In genomic region chr7:24423956-24424732, GRCm38 (mm10) we compare ENCODE assay signal across 9 mouse cellular contexts. TPM values are rescaled to one million over a fixed set of nuclear protein-coding genes. Genes with fewer than 3 reads are reported as not detected.
DNase-seq lines count a peak whose midpoint lies in the region; ATAC-seq and TF ChIP-seq lines count a peak whose summit lies in the region.
"Had no signal": no experiment of that assay in that cellular context is flagged by ENCODE, and none has a peak within 500 bp of the region (broad histone marks: within the 10 kb centered on the region; RNA-seq: fewer than 3 reads in every experiment).

No protein-coding gene starts in this region.

- no peaks in the 10 kb centered on the region for H3K36me3 ChIP-seq in kidney, adult 2 months (ENCODE audit: control insufficient read depth, insufficient read depth, low read length)
- peaks cover 30% of the 10 kb centered on the region for H3K36me3 ChIP-seq in kidney, embryonic 15.5 days

- CTCF ChIA-PET in Patski (lab: Charles Lee), result interaction anchor here (1.0 to 2.7 kb wide), 8 partner anchors 10 to 107 kb away, joined by 3 to 9 read pairs (median 4); no protein-coding TSS in a partner anchor

- WGBS in kidney, adult 2 months, result 60% methylated on average over 12 of the region's 12 CpGs
- 68% methylated on average over 12 of the region's 12 CpGs for WGBS in kidney, embryonic 15.5 days

- no peaks in the 10 kb centered on the region for H3K4me1 ChIP-seq in kidney, adult 2 months (ENCODE audit: control insufficient read depth, insufficient read depth, low read length)
- H3K4me1 ChIP-seq in kidney, embryonic 15.5 days, result peaks cover 9% of the 10 kb centered on the region
- H3K4me1 ChIP-seq: stomach, embryonic 15.5 days had no signal

- H3K27ac ChIP-seq in kidney, adult 2 months (ENCODE audit: insufficient read depth, low read depth, low read length), result no peak overlapping the region
- H3K27ac ChIP-seq in kidney, embryonic 15.5 days, result no peak overlapping the region; the same call in 1 of the 2 replicates
- H3K27ac ChIP-seq: stomach, embryonic 15.5 days had no signal

- in situ Hi-C loops in Patski (cut with MboI; ENCODE audit: low pct_unique_long_range_greater_than_20kb), result no loop called here

- H3K9me3 ChIP-seq in kidney, embryonic 15.5 days (replicated peaks), result no peaks in the 10 kb centered on the region
- H3K9me3 ChIP-seq: stomach, embryonic 15.5 days had no signal

- H3K4me2 ChIP-seq in kidney, embryonic 15.5 days, result no peak overlapping the region
- H3K4me2 ChIP-seq: stomach, embryonic 15.5 days had no signal

- no peak overlapping the region for H3K4me3 ChIP-seq in kidney, adult 2 months (ENCODE audit: insufficient read depth, low read depth, low read length)
- H3K4me3 ChIP-seq in kidney, embryonic 15.5 days (replicated peaks), result no peak overlapping the region
- H3K4me3 ChIP-seq: erythroblast, embryonic 14.5 days; stomach, embryonic 15.5 days had no signal

- peak; percentile 40 for DNase-seq in kidney, adult 2 months
- DNase-seq in kidney, adult 11 months, result no peak
- DNase-seq in Patski (ENCODE audit: low read depth, low spot score), result no peak
- peak; percentile 80 to 85 for DNase-seq in cerebellum, adult 18-20 months
- no peak for DNase-seq in T-cell, adult 2 months (ENCODE audit: low spot score)
- no peak for DNase-seq in spleen, postnatal 14 days (ENCODE audit: low spot score in 2 of 2)

- H3K27me3 ChIP-seq in kidney, adult 2 months (replicated peaks; ENCODE audit: control insufficient read depth, insufficient read depth, low read length), result no peaks in the 10 kb centered on the region
- H3K27me3 ChIP-seq in Patski, result no peaks in the 10 kb centered on the region
- no peaks in the 10 kb centered on the region for H3K27me3 ChIP-seq in kidney, embryonic 15.5 days
- H3K27me3 ChIP-seq: stomach, embryonic 15.5 days had no signal

- ATAC-seq in Patski, result peak; percentile 70
- ATAC-seq in kidney, embryonic 15.5 days (replicated peaks; ENCODE audit: low FRiP score), result peak; percentile 67

- TF ChIP-seq POLR2A in kidney, adult 2 months (IDR thresholded peaks at IDR 0.05; ENCODE audit: low read depth, low read length), result no peak

- TF ChIP-seq CTCF in kidney, adult 2 months (conservative IDR thresholded peaks at IDR 0.05; ENCODE audit: insufficient read depth, insufficient read length, low read depth, low read length), result no peak
- TF ChIP-seq CTCF in Patski (IDR thresholded peaks at IDR 0.05), result no peak

- no peak overlapping the region for H3K9ac ChIP-seq in kidney, embryonic 15.5 days
- H3K9ac ChIP-seq: stomach, embryonic 15.5 days had no signal

- POLR2A ChIA-PET in Patski (lab: Charles Lee), result interaction anchor here (0.7 to 1.4 kb wide), 4 partner anchors 12 to 48 kb away, joined by 3 to 8 read pairs (median 4); partner anchors contain the start of gene Smg9

RNA-seq across cellular contexts. Expression of gene Smg9, which starts 24.7 kb away (rescaled TPM):
- 34.9 and 39.8 TPM in 2 replicates for polyA plus RNA-seq in kidney, adult 2 months (2012; rRNA removed)
- 26.6 TPM for polyA plus RNA-seq in Patski (2021)
- 28.0 and 32.8 TPM in 2 replicates for polyA plus RNA-seq in kidney, embryonic 15.5 days (2015; fragmentation: Nextera tagmentation; extraction: Ambion mirVana)

RNA-seq across cellular contexts. Expression of gene Irgc1, which starts 28.0 kb away (rescaled TPM):
- polyA plus RNA-seq in kidney, adult 2 months (2012; rRNA removed), result 0.33 and 0.41 TPM in 2 replicates
- not detected for polyA plus RNA-seq in Patski (2021)
- not detected in 2 replicates for polyA plus RNA-seq in kidney, embryonic 15.5 days (2015; fragmentation: Nextera tagmentation; extraction: Ambion mirVana)
- polyA plus RNA-seq: erythroblast, embryonic 14.5 days; stomach, embryonic 15.5 days had no signal

RNA-seq across cellular contexts. Expression of gene Plaur, which starts 38.1 kb away (rescaled TPM):
- 10.1 and 12.9 TPM in 2 replicates for polyA plus RNA-seq in kidney, adult 2 months (2012; rRNA removed)
- polyA plus RNA-seq in Patski (2021), result 87.9 TPM
- 14.4 and 15.3 TPM in 2 replicates for polyA plus RNA-seq in kidney, embryonic 15.5 days (2015; fragmentation: Nextera tagmentation; extraction: Ambion mirVana)

RNA-seq across cellular contexts. Expression of gene Kcnn4, which starts 54.1 kb away (rescaled TPM):
- 2.3 and 4.1 TPM in 2 replicates for polyA plus RNA-seq in kidney, adult 2 months (2012; rRNA removed)
- not detected for polyA plus RNA-seq in Patski (2021)
- 4.9 and 5.5 TPM in 2 replicates for polyA plus RNA-seq in kidney, embryonic 15.5 days (2015; fragmentation: Nextera tagmentation; extraction: Ambion mirVana)

RNA-seq across cellular contexts. Expression of gene Cadm4, which starts 57.7 kb away (rescaled TPM):
- polyA plus RNA-seq in kidney, adult 2 months (2012; rRNA removed), result 54.7 and 66.4 TPM in 2 replicates
- 44.1 TPM for polyA plus RNA-seq in Patski (2021)
- 6.8 and 7.3 TPM in 2 replicates for polyA plus RNA-seq in kidney, embryonic 15.5 days (2015; fragmentation: Nextera tagmentation; extraction: Ambion mirVana)

Comparison
In these comparisons a context has a peak if more than half of its experiments do, and no peak if none do; other contexts are left out.
1. DNase-seq: peak in kidney, adult 2 months (single experiment) and cerebellum, adult 18-20 months (2 of 2); none in kidney, adult 11 months (single experiment), Patski (single experiment), T-cell, adult 2 months (single experiment) and spleen, postnatal 14 days (0 of 2).